Mouse (Mus musculus) left cerebral cortex, adult 11 months (tissue): ENCODE results near the gene Elp4.

Source experiments
- DNase-seq: peaks from one replicate; pipeline ENCODE4 v3.0.0; 2022; ENCODE audit warnings: low spot score

Gene Elp4

DNA sequence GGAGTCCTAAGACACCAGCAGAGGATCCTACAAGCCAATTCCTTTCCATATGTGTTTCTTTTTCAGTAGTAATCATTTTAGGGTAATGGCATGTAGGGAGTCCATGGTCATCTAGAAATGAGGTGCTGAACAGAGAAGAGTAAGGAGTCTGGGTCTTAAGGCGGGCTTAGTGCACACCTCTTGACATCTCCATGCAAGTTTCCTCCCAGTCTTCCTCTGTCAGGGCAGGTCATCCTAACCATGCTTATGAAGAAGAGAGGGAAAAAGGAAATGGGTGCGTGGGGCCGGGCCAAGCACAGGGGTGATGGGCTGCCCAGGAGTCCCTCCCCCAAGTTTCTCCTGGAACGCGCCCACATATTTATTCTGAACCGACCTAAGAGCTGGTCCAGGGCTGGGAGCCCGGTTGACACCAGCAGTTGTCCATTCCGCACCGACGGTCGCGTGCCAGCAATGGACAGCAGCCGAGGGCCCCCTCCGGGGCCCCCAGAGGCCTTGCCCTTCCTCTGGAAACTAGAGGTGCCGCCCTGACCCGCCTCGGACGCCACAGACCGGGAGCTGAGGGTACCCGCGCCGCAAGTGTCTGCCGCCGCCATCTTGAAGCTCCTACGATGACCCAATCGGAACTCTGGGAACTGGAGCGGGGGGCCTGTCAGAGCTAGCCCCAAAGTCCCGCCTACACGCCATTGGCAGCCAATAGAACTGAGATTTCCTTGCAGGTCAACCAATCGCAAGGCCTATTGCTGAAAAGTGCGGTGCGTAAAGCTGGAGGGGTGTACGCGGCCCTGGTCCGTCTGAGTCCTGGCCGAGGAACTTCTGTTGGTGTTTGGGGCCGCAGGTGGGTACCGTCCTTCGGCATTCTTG, at the start of gene Elp4, which contains the start of gene Immp1l:
Gene Elp4 (minus strand): TSS at position 669 of the 861 bp plus-strand sequence.
Gene Immp1l (plus strand): TSS at position 743 of the 861 bp plus-strand sequence.
- peak; percentile 96 for DNase-seq

DNA sequence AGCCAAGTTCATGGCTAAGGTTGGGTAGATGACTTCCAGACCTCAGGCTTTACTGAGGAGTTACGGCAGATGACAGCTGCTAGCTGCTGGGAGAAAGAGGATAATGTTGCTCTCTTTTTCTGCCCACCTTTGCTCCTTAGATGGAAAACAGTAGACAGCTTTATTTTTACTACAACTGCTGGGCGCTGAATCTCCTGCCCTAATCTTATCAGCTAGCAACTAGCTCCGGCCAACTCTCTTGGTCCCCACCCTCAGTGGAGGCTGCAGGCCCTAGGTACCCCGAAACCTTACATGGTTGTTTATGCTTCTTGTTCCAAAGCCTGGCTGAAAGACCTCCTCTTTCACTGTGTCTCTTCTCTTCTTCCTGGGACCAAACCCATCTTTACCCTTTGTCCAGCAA, 49.5 kb upstream of the Elp4 start:
- no peak for DNase-seq

DNA sequence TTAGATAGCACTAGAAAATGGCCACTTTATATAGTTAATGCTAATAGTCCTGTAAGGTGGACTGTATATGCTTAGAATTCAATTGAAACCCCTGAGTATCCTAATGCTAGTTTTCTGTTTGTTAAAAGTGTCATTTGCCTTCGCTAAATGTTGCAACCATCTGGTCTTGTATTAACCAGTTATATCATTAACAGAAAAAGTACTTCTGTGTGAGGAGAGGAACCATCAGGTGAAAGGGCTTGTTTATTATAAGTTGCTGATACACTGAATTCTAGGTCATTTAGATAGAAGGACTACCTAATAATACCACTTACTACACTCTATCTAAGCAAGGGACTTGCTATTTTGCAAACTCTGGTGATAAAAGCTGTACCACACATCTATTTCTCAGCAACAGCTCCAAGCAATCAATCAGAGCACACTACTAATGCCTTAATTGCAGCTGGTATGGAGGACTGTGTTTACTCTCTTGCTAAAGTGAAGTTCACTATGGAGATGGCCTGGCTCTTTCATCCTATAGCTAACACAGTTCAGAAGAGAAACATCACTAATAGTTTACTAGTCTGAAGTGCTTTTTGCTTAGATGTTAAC, 47.1 kb upstream of the Elp4 start:
- no peak for DNase-seq

DNA sequence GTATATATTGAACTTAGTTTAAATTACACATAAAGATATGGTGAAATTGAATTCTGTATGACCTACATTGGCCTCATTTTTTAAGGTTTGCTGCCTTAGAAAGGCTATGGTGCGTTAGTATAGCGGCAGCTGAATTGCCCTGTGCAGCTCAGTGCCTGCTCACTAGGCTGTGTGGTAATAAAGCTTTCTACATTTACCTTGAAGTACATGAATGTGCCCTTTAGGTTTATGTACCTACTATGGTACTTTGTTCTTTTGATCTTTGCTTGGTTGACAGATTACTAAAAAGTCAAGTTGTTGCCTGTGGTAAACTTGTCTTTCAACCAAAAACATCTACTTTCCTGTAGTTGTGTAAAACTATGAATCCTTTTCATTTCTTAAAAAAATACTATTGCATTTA, 45.8 kb upstream of the Elp4 start:
- no peak for DNase-seq

DNA sequence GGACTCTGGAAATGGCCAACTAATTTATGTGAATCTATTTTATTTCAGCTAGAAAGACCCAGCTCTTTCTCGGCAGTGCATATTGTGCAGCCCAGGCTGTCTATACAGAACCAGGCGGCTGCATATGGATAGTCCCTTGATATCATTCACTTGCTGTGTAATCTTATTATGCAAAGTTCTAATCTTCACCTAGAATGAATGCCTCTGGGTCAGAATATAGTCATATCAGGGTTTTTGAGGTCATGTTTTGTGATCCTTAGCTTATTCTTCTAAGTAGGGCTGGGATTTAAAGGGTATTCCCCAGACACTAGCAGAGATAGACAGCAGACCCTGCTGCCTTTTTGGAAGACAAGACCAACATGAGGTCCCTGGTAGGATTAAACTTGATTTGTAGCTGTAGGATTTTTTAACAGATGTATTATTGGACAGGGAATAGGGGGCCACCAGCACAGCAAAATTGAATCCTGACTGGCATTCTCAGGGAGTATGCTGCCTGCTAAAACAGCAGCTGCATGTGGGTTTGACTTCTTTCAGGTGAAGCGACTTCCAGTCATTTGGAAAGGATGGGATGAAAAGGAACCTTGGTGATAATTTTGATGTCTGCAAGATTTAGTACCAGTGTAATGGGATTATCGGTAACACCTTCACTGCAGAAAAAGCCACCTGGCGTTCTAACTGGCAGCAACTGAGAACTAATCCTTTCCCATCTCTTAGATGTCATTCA, 13.4 kb upstream of the Elp4 start:
- DNase-seq = no peak

DNA sequence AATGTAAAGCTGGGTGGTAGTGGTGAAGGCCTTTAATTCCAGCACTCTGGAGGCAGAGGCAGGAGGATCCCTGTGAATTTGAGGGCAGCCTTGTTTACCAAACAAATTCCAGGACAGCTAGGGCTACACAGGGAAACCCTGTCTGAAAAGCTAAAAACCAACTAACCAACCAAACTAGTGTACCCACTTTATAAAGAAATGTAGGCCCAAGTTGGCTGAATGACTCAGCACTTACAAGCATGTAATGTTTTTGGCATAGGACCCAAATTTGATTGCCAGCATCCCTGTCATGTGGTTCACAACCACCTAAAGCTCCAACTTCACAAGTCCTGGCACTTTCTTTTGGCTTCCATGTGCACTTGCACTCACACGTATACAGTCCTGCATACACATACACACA, 12.3 kb upstream of the Elp4 start:
- no peak for DNase-seq

DNA sequence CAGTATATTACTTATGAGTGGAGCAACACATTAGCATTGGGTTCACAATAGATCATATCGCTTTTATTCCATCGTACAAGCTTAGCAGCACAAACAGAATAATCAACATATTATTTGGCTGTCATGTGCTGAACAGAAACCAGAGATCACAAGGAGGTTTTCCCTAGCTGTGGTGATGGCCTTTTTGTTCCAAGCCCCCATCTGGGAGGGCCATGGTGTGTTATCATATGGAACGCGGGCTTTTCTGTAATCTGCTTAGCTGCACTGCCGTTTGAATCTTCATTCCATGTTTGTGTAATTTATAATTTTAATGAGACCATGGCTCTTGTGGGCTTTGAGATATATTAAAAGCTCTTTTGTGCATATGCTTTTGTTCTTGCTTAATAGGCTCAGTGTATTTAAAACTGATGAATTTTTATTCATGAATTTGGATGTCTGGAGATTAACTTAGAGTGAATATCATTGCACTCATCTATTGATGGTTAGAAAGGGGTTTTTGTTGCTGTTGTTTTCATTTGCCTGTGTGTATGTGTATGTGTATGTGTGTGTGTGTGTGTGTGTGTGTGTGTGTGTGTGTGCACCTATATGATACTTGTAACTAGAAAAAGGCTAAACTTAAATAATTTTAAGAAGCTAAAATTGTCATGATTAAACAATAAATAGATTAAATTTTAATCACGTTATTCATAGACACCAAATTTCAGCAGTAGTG, 9.4 kb upstream of the Elp4 start:
- DNase-seq = no peak

DNA sequence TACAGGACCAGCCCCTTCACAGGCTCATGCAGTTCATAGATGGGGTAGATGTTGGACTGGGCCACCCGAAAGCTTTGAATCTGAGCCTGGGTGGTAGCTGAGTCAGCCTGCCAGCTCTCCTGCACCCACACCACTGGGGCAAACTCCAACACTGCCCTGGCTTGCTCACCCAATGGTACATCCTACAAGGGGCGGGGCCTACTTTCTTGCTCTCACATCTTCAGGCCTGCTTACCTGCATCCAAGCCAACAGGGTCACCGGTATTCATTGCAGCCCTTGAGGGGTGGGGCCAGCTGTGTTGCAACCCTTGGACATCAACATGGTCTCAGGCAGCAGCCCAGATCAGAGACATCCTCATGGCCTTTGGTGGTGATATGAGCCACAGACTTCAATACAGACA, 6.2 kb upstream of the Elp4 start:
- no peak for DNase-seq

DNA sequence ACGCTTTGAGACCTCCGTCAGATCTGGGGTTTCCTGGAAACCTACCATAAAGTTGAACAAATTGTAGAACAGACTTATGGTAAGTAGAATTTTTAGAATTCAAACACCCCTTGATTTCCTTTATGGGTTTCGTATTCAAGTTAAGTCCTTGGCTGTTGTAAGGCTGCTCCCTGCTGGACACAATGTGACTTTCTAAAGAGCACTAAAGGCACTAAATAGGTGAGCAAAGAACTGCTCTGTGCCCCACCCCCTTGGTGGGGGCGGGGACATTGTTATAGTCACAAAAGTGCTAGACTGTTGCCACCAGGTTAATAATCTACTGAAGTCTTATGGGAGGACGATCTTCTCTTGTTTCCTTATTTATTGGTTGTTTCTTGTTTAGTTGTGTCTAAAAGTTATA, 4.0 kb upstream of the Elp4 start:
- DNase-seq = no peak

DNA sequence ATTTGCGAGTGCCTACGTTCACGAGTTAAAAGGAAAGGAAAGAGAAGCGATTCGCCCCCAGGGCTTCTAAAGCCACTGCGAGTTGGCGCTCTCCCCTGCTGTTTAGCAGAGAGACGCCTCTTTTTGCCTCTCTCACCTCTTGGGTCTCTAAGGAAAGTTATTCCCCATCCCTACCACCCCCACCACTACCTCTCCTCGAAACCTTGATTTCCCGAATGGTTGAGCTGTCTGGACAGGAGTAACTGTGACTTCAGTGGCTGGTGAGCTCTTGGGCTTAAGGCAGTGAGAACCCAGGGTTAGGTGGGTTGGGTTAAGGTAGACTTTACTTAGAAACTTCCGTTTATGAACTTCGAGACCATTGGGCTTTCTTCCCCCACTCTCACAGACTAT, 388 bp upstream of the Elp4 start:
- DNase-seq = no peak

DNA sequence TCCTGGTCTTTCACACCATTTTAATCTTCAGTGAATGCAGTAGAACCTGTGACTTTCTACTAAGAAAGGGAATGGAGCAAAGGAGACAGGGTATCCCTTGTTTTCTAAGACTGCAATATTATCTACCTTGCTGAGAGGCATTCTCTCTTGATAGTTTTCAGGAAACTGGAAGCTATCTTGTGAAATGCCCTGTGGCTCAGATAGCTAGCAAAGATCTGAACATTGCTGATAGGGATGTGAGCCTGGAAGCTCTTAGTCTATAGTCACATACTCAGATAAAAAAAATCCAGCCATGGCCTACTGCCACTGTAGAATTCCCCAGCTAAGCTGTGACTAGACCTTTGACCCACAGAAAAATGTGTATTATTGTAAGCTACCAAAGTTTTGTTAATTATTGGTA, 13.5 kb downstream of the Elp4 start:
- no peak for DNase-seq

DNA sequence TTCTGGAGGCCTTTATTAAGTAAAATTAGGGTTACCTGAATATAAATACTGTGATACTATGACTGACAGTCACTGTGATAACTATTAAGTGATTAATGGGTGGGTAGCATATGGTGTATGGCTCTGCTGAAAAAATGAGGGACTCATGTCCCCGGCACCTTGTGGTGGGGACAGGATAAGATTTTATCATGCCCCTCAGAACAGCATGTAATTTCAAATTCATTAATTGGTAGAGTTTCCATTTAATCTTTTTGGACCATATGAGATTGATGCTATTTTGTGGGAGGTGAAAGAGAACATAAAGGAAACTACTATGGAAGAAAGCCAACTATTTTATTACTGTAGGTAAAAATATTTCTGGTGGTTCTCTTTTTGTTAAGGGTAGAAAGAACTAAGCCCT, 31.0 kb downstream of the Elp4 start:
- no peak for DNase-seq

DNA sequence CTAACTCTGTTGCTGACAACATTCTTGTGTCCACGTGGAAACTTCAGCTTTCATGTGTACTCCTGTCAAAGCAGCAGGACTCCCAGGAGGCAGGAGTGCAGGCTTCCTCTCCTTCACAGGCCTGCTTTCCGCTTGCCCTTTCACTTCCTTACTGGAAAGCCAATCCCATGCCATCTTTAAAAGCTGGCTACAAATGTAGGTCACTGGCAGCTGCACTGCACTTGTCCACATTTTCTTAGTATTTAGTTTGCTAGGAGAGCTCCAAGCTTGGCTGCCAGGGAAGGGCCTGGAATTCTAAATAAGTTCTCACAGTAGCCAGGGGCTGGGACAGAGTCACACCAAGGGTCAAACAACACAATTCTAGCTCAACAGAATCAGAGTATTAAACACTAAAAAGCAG, 49.6 kb downstream of the Elp4 start:
- peak; percentile 13 for DNase-seq

DNA sequence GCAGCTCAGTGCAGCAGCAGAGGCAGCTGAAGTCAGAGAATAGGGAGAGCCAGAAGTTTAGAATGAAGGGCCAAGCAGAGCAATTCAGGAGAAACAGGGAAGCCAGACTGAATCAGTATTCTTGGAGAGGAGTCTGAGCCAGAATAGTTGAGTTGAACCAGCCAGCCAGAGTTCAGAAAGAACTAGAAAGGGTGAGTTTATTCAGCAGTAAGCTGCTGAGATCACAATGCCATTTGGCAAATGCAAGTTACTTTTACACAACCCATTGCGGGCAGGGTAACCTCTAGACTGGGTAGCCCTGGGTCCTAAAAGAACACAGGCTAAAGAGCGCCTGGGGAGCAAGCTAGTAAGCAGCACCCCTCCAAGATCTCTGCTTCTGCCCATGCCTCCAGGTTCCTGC, 51.4 kb downstream of the Elp4 start:
- no peak for DNase-seq

DNA sequence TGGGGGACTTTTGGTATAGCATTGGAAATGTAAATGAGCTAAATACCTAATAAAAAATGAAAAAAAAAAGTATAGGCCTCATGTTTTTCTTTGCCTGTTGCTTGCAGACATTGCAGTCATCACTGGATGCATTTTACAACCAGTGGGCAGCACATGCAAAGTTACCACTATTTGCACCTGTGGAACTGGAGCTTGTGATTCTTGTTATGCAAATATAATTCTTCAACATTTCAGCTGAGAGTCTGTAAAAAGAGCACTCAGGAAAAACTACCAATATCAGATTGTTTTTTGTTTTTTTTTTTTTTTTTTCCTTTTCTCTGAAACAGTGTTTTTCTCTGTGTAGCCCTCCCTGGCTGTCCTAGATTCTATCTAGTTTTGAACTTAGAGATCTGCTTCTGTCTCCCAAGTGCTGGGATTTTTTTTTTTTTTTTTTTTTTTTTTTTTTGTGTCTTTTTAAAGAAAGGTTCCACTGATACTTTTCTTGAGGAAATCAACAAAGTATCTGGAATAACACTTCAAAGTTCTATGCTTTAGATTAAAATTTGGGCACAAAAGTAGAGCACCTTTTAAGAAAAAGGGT, 52.6 kb downstream of the Elp4 start:
- no peak for DNase-seq

DNA sequence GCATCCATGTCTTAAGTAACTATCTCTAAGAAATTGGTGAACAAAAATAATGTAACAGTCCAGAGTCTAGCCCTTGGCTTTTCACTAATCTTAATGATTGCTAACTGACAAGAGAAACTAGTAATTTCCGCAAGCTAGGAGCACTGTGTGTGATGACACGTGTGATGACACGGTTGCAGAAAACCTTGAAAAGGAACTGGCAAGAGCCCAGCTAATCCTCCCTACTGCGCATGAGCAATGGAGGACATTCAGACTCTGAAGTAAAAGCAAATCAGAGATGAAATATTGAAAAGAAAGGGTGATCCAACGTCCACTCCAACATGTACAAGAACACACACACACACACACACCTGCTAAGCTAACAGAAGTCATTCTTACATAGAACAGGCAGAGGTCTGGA, 61.2 kb downstream of the Elp4 start:
- no peak for DNase-seq

DNA sequence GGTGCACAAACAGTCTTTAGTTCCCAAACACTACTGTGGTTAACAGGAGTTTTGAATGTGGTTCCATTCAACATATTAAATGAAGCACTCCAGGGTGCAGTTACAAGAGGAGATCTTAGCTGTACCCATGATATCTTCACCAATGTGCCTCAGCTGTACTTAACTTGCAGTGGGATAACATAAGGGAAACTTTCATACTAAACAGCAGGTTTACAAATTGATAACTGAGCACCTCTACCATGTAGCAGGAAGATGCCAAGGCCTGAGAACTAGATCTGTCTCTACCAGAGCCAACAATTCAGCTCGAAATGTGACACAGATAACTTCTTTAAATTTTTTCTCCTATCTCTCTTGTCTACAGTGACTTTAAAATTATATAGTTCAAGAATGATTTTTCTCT, 86.4 kb downstream of the Elp4 start:
- DNase-seq = no peak

DNA sequence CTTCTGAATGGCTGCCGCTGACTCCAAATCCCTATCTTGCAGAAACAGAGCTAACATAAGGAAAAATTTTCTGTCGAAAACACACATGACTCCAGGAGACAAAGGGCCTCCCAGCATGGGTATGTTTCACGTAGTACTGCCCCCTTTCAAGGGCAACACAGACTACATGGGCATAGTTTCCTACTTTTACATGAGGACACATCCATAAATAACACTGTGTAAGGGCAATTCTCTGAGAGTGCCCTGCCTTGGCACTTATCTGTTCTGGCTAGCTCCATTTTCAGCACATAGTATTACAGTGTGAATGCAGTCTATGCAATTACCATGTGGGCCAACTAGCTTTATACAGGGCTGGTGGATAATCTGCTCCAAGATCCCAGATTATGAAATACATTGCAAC, 89.2 kb downstream of the Elp4 start:
- DNase-seq = no peak

DNA sequence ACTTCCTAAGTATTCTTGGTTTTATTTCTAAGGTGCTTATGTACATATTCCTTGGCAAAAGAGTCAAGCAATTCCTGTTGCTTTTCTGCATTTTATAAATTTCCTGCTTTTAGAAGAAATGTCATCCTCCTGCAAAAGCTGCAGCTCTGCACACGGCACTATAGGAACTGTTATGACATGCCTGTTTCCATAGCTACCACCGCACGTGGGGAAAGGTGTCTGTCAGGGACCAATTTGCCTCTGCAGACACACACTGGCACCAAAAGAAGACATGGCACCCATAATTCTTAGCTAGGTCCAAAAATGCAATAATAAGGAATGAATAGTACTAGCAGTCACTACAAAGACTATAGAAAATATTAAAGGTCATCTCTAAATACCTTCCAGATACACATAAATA, 91.3 kb downstream of the Elp4 start:
- no peak for DNase-seq

DNA sequence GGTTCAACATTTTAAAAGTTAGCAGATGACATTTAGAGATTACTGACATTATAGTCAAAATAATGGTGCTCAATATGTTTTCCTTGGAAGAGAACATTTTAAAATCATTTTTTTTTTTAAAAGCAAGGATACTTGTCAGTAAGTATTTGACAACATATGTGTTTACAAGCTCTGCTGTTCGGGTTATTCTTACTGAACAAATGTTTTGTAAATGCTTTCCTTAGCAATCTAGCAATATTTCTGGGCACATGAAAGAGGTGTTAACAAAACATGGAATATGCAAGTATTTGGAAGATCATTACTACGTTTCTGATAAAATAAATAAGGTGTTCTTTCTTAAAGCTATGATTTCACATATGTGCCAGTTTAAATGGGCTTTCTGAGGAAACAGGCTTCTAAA, 94.1 kb downstream of the Elp4 start:
- no peak for DNase-seq

DNA sequence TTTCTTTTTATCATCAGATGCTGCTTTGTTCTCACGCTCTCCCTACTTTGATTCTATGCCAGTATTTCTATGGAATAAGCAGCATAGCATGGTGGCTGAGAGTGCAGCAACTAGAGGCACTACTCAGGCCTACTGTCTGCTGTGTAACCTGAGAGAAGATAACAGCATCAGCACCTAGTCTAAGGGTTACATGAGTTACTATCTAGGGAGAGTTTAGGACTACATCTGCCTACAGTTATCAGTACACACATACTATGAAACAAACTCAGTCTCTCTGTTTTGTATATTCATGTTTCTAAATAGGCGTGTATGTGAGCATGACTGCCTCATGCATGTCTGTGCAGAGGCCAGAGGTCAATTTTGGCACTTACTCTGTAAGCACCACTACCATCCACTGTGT, 97.8 kb downstream of the Elp4 start:
- no peak for DNase-seq

DNA sequence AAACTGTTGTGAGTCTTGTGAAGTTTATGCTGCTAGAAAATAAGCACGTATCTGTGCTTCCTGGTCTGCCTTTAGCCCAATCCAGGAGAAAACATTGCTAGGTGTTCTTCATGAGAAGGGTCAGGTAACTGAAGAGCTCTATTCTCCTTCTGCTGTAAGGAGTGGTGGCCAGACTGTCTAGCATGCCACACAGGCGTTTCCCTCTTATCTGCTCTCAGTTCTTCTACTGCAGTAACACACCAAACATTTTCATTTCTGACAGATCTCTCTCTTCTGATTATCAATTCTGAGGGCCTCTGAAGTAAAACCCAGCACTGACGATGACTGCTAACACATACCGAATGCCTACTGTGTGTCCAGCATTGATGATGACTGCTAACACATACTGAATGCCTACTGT, 98.3 kb downstream of the Elp4 start:
- no peak for DNase-seq
